Mouse (Mus musculus) kidney, postnatal 0 days (tissue): Measurements from ENCODE around the gene Nrp1. TPM values are rescaled to one million over a fixed set of nuclear protein-coding genes. Genes with fewer than 3 reads are reported as not detected.

ENCODE experiments used
- ATAC-seq: fragments of 200-750 bp; cut with Nextera tagmentation; replicated peaks from 2 replicates; pipeline ENCODE4 v1.8.0; 2017; ENCODE audit warnings: low read depth, moderate number of reproducible peaks, moderate TSS enrichment, moderate library complexity; ENCODE audit not compliant: low FRiP score
- DNase-seq: peaks from one replicate; pipeline ENCODE4 v3.0.0-alpha.2; 2016; ENCODE audit warnings: low spot score
- H3K27ac ChIP-seq: fragments of 300-500 bp; sonication (generic); 2 replicates; pipeline ENCODE4 v1.5.1; 2014; ENCODE audit warnings: mild to moderate bottlenecking
- H3K27me3 ChIP-seq: fragments of 300-500 bp; sonication (generic); 2 replicates; pipeline ENCODE4 v1.6.1; 2014; ENCODE audit warnings: low read length, mixed read lengths; ENCODE audit not compliant: insufficient read depth
- H3K36me3 ChIP-seq: fragments of 300-500 bp; sonication (generic); 2 replicates; pipeline ENCODE4 v1.6.1; 2014; ENCODE audit warnings: low read length, mixed read lengths; ENCODE audit not compliant: insufficient read depth
- H3K4me1 ChIP-seq: fragments of 300-500 bp; sonication (generic); replicated peaks from 2 replicates; pipeline ENCODE4 v1.6.1; 2014; ENCODE audit warnings: antibody characterized with exemption, low read length, mixed read lengths; ENCODE audit not compliant: insufficient read depth
- H3K4me2 ChIP-seq: fragments of 300-500 bp; sonication (generic); 2 replicates; pipeline ENCODE4 v1.6.1; 2014; ENCODE audit warnings: mild to moderate bottlenecking, low read length, moderate library complexity, mixed read lengths
- H3K4me3 ChIP-seq: fragments of 300-500 bp; sonication (generic); replicated peaks from 2 replicates; pipeline ENCODE4 v1.5.1; 2014; ENCODE audit warnings: low read depth, low read length
- H3K9ac ChIP-seq: fragments of 300-500 bp; sonication (generic); 2 replicates; pipeline ENCODE4 v1.6.1; 2014; ENCODE audit warnings: low read depth, low read length
- H3K9me3 ChIP-seq: fragments of 300-500 bp; sonication (generic); replicated peaks from 2 replicates; pipeline ENCODE4 v1.6.1; 2016; ENCODE audit warnings: low read length, inconsistent platforms, mixed read lengths
- CTCF ChIP-seq: IDR thresholded peaks from 2 replicates; pipeline ENCODE4 v1.5.1; 2016; ENCODE audit warnings: antibody characterized with exemption, low read depth, mild to moderate bottlenecking, moderate library complexity
- WGBS: fragments of 180-500 bp; shearing (Covaris S2); extraction: QIAGEN DNeasy Blood & Tissue Kit; methylation state at CpG from one replicate; pipeline ENCODE4 v1.1.7; 2014; 5-methylcytosine and 5-hydroxymethylcytosine counted together
- polyA plus RNA-seq: library from polyadenylated mRNA; unstranded; fragments of >200 nt; fragmentation: Nextera tagmentation; extraction: Ambion mirVana; gene quantifications from 2 replicates; pipeline ENCODE4 v1.2.1, GENCODE M21; 2015

Nrp1 gene
- polyA plus RNA-seq, 1 experiment from 2014 or later, result 98.4 TPM

GRCm38 (mm10) chr8:128362940-128363595 lies 4.7 kb downstream of the Nrp1 start:
- no peaks in the 10 kb centered on the region for H3K27me3 ChIP-seq
- no peak overlapping the region for H3K27ac ChIP-seq
- H3K9ac ChIP-seq, result no peak overlapping the region
- WGBS, result 4% methylated on average over 11 of the region's 11 CpGs
- ATAC-seq, result no peak; the same call in 1 of the 2 replicates
- no peaks in the 10 kb centered on the region for H3K9me3 ChIP-seq
- H3K4me3 ChIP-seq, result peak overlapping the region; percentile 86
- peaks cover 23% of the 10 kb centered on the region for H3K4me1 ChIP-seq
- TF ChIP-seq CTCF, result peak; percentile 99
- peak; percentile 93 for DNase-seq
- no peaks in the 10 kb centered on the region for H3K36me3 ChIP-seq
- H3K4me2 ChIP-seq, result peak overlapping the region; percentile 95

- H3K36me3 ChIP-seq, result peaks cover 8% of the 10 kb centered on the region; the same call in 1 of the 2 replicates
- H3K4me2 ChIP-seq, result no peak overlapping the region
- H3K4me1 ChIP-seq, result peaks cover 17% of the 10 kb centered on the region; the same call in 1 of the 2 replicates
- no peaks in the 10 kb centered on the region for H3K9me3 ChIP-seq
- no peak for DNase-seq
- H3K9ac ChIP-seq, result no peak overlapping the region
- no peak for ATAC-seq
- H3K4me3 ChIP-seq, result no peak overlapping the region
- H3K27me3 ChIP-seq, result no peaks in the 10 kb centered on the region
- TF ChIP-seq CTCF, result no peak
- 44% methylated on average over 4 of the region's 4 CpGs for WGBS
- no peak overlapping the region for H3K27ac ChIP-seq
Measured at GRCm38 (mm10) chr8:128370496-128370895, 12.1 kb downstream of the Nrp1 start.

- H3K36me3 ChIP-seq, result peaks cover 8% of the 10 kb centered on the region; the same call in 1 of the 2 replicates
Measured at GRCm38 (mm10) chr8:128371026-128371425, 12.6 kb downstream of the Nrp1 start.

GRCm38 (mm10) chr8:128371789-128372188 lies 13.4 kb downstream of the Nrp1 start:
- Histone ChIP-seq H3K9ac (no peak overlapping the region), H3K27me3 (no peaks in the 10 kb centered on the region), H3K27ac (no peak overlapping the region), H3K4me2 (no peak overlapping the region), H3K9me3 (no peaks in the 10 kb centered on the region), H3K4me1 (0 out of 2 replicates have a peak, but pooled peaks cover 15% of the 10 kb centered on the region), H3K4me3 (no peak overlapping the region), H3K36me3 (peaks cover 8% of the 10 kb centered on the region; the same call in 1 of the 2 replicates)
- no peak for DNase-seq
- ATAC-seq, result no peak
- TF ChIP-seq CTCF, result no peak
- 68% methylated on average over 3 of the region's 3 CpGs for WGBS

More at GRCm38 (mm10) chr8:128371026-128371425, 12.6 kb downstream of the Nrp1 start:
- no peak for ATAC-seq
- H3K4me2 ChIP-seq, result no peak overlapping the region
- no peaks in the 10 kb centered on the region for H3K9me3 ChIP-seq
- H3K27ac ChIP-seq, result no peak overlapping the region
- no peak for DNase-seq
- no peaks in the 10 kb centered on the region for H3K27me3 ChIP-seq
- 79% methylated on average over 6 of the region's 6 CpGs for WGBS
- no peak for TF ChIP-seq CTCF
- H3K4me3 ChIP-seq, result no peak overlapping the region
- H3K9ac ChIP-seq, result no peak overlapping the region
- H3K4me1 ChIP-seq, result 0 out of 2 replicates have a peak, but pooled peaks cover 15% of the 10 kb centered on the region

GRCm38 (mm10) chr8:128372724-128373123 lies 14.3 kb downstream of the Nrp1 start:
- Histone ChIP-seq H3K36me3 (peaks cover 8% of the 10 kb centered on the region; the same call in 1 of the 2 replicates), H3K9ac (no peak overlapping the region), H3K27me3 (no peaks in the 10 kb centered on the region), H3K4me3 (no peak overlapping the region), H3K9me3 (no peaks in the 10 kb centered on the region), H3K4me2 (no peak overlapping the region), H3K27ac (no peak overlapping the region), H3K4me1 (0 out of 2 replicates have a peak, but pooled peaks cover 15% of the 10 kb centered on the region)
- 84% methylated on average over 5 of the region's 5 CpGs for WGBS
- ATAC-seq (no peak), DNase-seq (no peak)
- TF ChIP-seq CTCF, result no peak

GRCm38 (mm10) chr8:128373418-128373817 lies 15.0 kb downstream of the Nrp1 start:
- no peak overlapping the region for H3K4me3 ChIP-seq
- 82% methylated on average over 6 of the region's 6 CpGs for WGBS

More at GRCm38 (mm10) chr8:128373418-128373817, 15.0 kb downstream of the Nrp1 start:
- no peak for ATAC-seq
- no peak overlapping the region for H3K9ac ChIP-seq
- no peak for TF ChIP-seq CTCF
- H3K9me3 ChIP-seq, result no peaks in the 10 kb centered on the region
- no peaks in the 10 kb centered on the region for H3K27me3 ChIP-seq
- no peak overlapping the region for H3K4me2 ChIP-seq
- H3K4me1 ChIP-seq, result 0 out of 2 replicates have a peak, but pooled peaks cover 15% of the 10 kb centered on the region
- peaks cover 8% of the 10 kb centered on the region; the same call in 1 of the 2 replicates for H3K36me3 ChIP-seq
- DNase-seq, result no peak
- H3K27ac ChIP-seq, result no peak overlapping the region
